Mouse (Mus musculus) regulatory T cell (primary cell): ENCODE results near the gene Yae1d1.
"Not testable (repeated sequence)": the region's sequence is repeated elsewhere in the genome, so short reads cannot be mapped to it uniquely, and the experiment has no call there.

Experiments
- in situ Hi-C: fragments of 300-600 bp; cut with MboI, MseI; formaldehyde crosslinking; loops from one replicate; pipeline ENCODE4 v1.15.1; 2025; ENCODE audit warnings: high pct_unique_total_duplicates

Yae1d1 gene

GRCm38 (mm10) chr13:17992697-17993514, at the start of gene Yae1d1:
Gene Yae1d1, minus strand, starts transcription at chr13:17993349.
- in situ Hi-C loops, result no loop called here

GRCm38 (mm10) chr13:18038814-18039213, 45.7 kb upstream of the Yae1d1 start:
- in situ Hi-C loops, result no loop called here

GRCm38 (mm10) chr13:18016604-18017003, 23.5 kb upstream of the Yae1d1 start:
- in situ Hi-C loops, result no loop called here

GRCm38 (mm10) chr13:18013205-18013604, 20.1 kb upstream of the Yae1d1 start:
- in situ Hi-C loops, result no loop called here

GRCm38 (mm10) chr13:18011055-18011454, 17.9 kb upstream of the Yae1d1 start:
- in situ Hi-C loops, result no loop called here

- in situ Hi-C loops, result no loop called here
Measured at GRCm38 (mm10) chr13:17993515-17993847, 332 bp upstream of the Yae1d1 start.

GRCm38 (mm10) chr13:17992009-17992408, 1.1 kb downstream of the Yae1d1 start:
- in situ Hi-C loops, result no loop called here

GRCm38 (mm10) chr13:17983194-17983593, 10.0 kb downstream of the Yae1d1 start:
- in situ Hi-C loops, result loop anchor here (5.0 kb wide), 1 partner anchor 241 kb away; no protein-coding TSS in a partner anchor

- in situ Hi-C loops, result loop anchor here (5.0 kb wide), 1 partner anchor 240 kb away; no protein-coding TSS in a partner anchor
Measured at GRCm38 (mm10) chr13:17982634-17983033, 10.5 kb downstream of the Yae1d1 start.

GRCm38 (mm10) chr13:17976854-17977739, 16.1 kb downstream of the Yae1d1 start:
- in situ Hi-C loops, result no loop called here

- in situ Hi-C loops, result no loop called here
Measured at GRCm38 (mm10) chr13:17975891-17976290, 17.3 kb downstream of the Yae1d1 start.

GRCm38 (mm10) chr13:17975457-17975856, 17.7 kb downstream of the Yae1d1 start:
- in situ Hi-C loops, result no loop called here

GRCm38 (mm10) chr13:17974734-17975133, 18.4 kb downstream of the Yae1d1 start:
- in situ Hi-C loops, result no loop called here

- in situ Hi-C loops, result no loop called here
Measured at GRCm38 (mm10) chr13:17960613-17961012, 32.5 kb downstream of the Yae1d1 start.

- in situ Hi-C loops, result no loop called here
Measured at GRCm38 (mm10) chr13:17954282-17954681, 38.9 kb downstream of the Yae1d1 start.

GRCm38 (mm10) chr13:17950581-17950980, 42.6 kb downstream of the Yae1d1 start:
- in situ Hi-C loops, result not testable (repeated sequence)

GRCm38 (mm10) chr13:17949555-17949954, 43.6 kb downstream of the Yae1d1 start:
- in situ Hi-C loops, result no loop called here

- in situ Hi-C loops, result no loop called here
Measured at GRCm38 (mm10) chr13:17944078-17944917, 48.9 kb downstream of the Yae1d1 start, which contains the start of gene Rala. Gene Rala, minus strand, starts transcription at chr13:17944239.

GRCm38 (mm10) chr13:17943306-17944077, 49.7 kb downstream of the Yae1d1 start:
- in situ Hi-C loops, result no loop called here

- in situ Hi-C loops, result no loop called here
Measured at GRCm38 (mm10) chr13:17942338-17942737, 50.8 kb downstream of the Yae1d1 start.
